8 mouse cellular contexts compared by ENCODE assay signal in the genomic region with DNA sequence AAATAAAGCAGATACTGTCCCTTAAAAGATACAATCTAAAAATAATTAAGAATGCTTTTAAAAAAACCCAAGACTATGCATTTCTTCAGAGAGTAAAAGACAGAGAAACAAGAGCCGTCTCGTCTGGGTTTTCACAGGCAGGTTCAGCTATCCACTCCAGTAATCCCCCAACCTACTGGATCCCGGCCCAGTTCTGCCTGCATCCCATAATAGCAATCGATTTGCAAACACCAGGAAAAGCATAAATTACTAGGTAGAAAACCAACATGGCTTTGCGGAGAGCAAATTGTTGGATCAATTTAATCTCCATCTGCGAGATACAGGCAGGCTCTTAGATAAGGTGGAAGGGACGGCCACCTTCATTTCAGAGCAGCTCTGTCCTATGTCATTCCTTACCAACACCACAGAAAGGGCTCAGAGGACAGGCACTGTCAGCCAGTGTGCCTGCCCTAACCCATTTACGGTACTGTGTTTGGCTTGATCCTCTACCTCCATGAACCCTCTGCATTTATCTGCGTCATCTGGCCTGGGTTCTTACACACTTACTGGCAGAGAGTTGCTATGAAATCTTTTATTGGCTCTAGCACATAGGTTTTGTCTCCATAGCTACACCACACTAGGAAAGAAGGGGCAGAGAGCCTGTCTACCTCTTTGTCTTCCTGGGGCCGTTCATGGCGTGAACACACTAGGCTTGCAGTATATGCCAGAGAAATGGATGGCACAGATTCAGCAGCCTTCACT.
DNase-seq lines count a peak whose midpoint lies in the region; ATAC-seq and TF ChIP-seq lines count a peak whose summit lies in the region.

No protein-coding gene starts in this region.

- TF ChIP-seq POLR2A in brain, embryonic 14.5 days (IDR thresholded peaks at IDR 0.05; ENCODE audit: borderline replicate concordance, extremely low read depth, insufficient read depth, insufficient read length, poor library complexity, severe bottlenecking) = no peak

- DNase-seq in kidney, adult 11 months = peak; percentile 46
- DNase-seq in kidney, postnatal 10 days = no peak
- DNase-seq in brain, embryonic 14.5 days (ENCODE audit: low read depth) = peak; percentile 91
- DNase-seq in layer of hippocampus, postnatal 10 days (ENCODE audit: low spot score in 2 of 2) = peak; percentile 50 to 66
- DNase-seq in testis, postnatal 10 days (ENCODE audit: low spot score) = no peak
- DNase-seq in embryo, embryonic 10 days (ENCODE audit: low spot score) = no peak
- DNase-seq in embryo, embryonic 9.5 days (ENCODE audit: extremely low spot score) = no peak

- no peaks in the 10 kb centered on the region for H3K9me3 ChIP-seq in embryonic facial prominence, embryonic 15.5 days (replicated peaks)

- TF ChIP-seq CTCF in brain, embryonic 14.5 days (IDR thresholded peaks at IDR 0.05; ENCODE audit: borderline replicate concordance, extremely low read depth, insufficient read depth, insufficient read length) = no peak

- H3K4me3 ChIP-seq in embryonic facial prominence, embryonic 15.5 days (replicated peaks) = no peak overlapping the region

- H3K4me2 ChIP-seq in embryonic facial prominence, embryonic 15.5 days (replicated peaks) = no peak overlapping the region

- no peaks in the 10 kb centered on the region for H3K27me3 ChIP-seq in embryonic facial prominence, embryonic 15.5 days

- ATAC-seq in embryonic facial prominence, embryonic 15.5 days (ENCODE audit: insufficient number of reproducible peaks, low FRiP score, low TSS enrichment, low read depth) = peak; percentile 54; the same call in 1 of the 2 replicates

- no peak overlapping the region for H3K9ac ChIP-seq in embryonic facial prominence, embryonic 15.5 days

- 60% methylated on average over 11 of the region's 11 CpGs for WGBS in embryonic facial prominence, embryonic 15.5 days

- H3K4me1 ChIP-seq in embryonic facial prominence, embryonic 15.5 days = peaks cover 26% of the 10 kb centered on the region

- peak overlapping the region; percentile 55; the same call in 1 of the 2 replicates for H3K27ac ChIP-seq in embryonic facial prominence, embryonic 15.5 days (replicated peaks)

- H3K36me3 ChIP-seq in embryonic facial prominence, embryonic 15.5 days = no peaks in the 10 kb centered on the region

Comparison
In these comparisons a context has a peak if more than half of its experiments do, and no peak if none do; other contexts are left out.
1. DNase-seq: peak in kidney, adult 11 months (single experiment), brain, embryonic 14.5 days (single experiment) and layer of hippocampus, postnatal 10 days (2 of 2); none in kidney, postnatal 10 days (single experiment), testis, postnatal 10 days (single experiment), embryo, embryonic 10 days (single experiment) and embryo, embryonic 9.5 days (single experiment).